Mouse (Mus musculus) spleen, adult 2 months (tissue): ENCODE measurements around the gene Vps18. TPM values are rescaled to one million over a fixed set of nuclear protein-coding genes. Genes with fewer than 3 reads are reported as not detected.
A peak's percentile ranks its signal among the peaks of the same experiment; 100 is the strongest.

Source experiments
- DNase-seq, 2 experiments: peaks; one replicate each; pipeline versions ENCODE4 v3.0.0 to v3.0.0-alpha.2; 2012 to 2021; ENCODE audit warnings: low spot score in 2 of 2, low read depth in 1 of 2
- H3K27ac ChIP-seq: fragments of 200-500 bp; 2 replicates; pipeline ENCODE4 v1.5.1; 2012; ENCODE audit warnings: low read length, inconsistent platforms; ENCODE audit not compliant: insufficient read depth
- H3K27me3 ChIP-seq: fragments of 200-500 bp; 2 replicates; pipeline ENCODE4 v1.6.1; 2012; ENCODE audit warnings: mild to moderate bottlenecking, moderate library complexity, low read length, inconsistent platforms; ENCODE audit not compliant: control insufficient read depth, insufficient read depth
- H3K36me3 ChIP-seq: fragments of 200-500 bp; 2 replicates; pipeline ENCODE4 v1.6.1; 2012; ENCODE audit warnings: mild to moderate bottlenecking, low read length, inconsistent platforms; ENCODE audit not compliant: control insufficient read depth, insufficient read depth
- H3K4me1 ChIP-seq: fragments of 200-500 bp; 2 replicates; pipeline ENCODE4 v1.6.1; 2011; ENCODE audit warnings: inconsistent platforms; ENCODE audit not compliant: control insufficient read depth, insufficient read depth, insufficient read length
- H3K4me3 ChIP-seq: fragments of 200-500 bp; 2 replicates; pipeline ENCODE4 v1.5.1; 2011; ENCODE audit warnings: mild to moderate bottlenecking, inconsistent platforms; ENCODE audit not compliant: insufficient read depth, insufficient read length; ENCODE audit errors: extremely low read depth
- CTCF ChIP-seq: fragments of 200-500 bp; IDR thresholded peaks from 2 replicates; pipeline ENCODE4 v1.5.1; 2011; ENCODE audit warnings: mild to moderate bottlenecking, inconsistent platforms; ENCODE audit not compliant: insufficient read depth, insufficient read length, insufficient replicate concordance; ENCODE audit errors: extremely low read depth
- POLR2A ChIP-seq: fragments of 200-500 bp; IDR thresholded peaks from 2 replicates; pipeline ENCODE4 v1.6.1; 2011; ENCODE audit warnings: low read depth, low read length, inconsistent platforms
- WGBS: fragments of 180-500 bp; shearing (Covaris S2); methylation state at CpG from one replicate; pipeline ENCODE4 v1.1.7; 2018; 5-methylcytosine and 5-hydroxymethylcytosine counted together
- polyA plus RNA-seq: library from polyadenylated mRNA; depleted of rRNA; stranded (reverse); fragments of >200 nt; gene quantifications from 2 replicates; pipeline ENCODE4 v1.2.3, GENCODE M21; 2012

The Vps18 gene
- polyA plus RNA-seq, 1 experiment, result 19.3 TPM

DNA sequence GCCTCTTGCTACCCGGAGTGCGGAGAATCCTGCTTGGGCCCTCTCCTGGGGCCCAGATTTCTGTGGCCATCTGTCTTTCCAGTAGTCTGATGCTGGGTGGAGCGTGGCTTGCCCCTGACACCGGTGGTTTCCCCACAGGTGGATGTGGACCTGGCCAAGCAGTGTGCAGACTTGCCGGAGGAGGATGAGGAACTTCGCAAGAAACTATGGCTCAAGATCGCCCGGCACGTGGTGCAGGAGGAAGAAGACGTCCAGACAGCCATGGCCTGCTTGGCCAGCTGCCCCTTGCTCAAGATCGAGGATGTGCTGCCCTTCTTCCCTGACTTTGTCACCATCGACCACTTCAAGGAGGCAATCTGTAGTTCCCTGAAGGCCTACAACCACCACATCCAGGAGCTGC lies 8.2 kb downstream of the Vps18 start:
- Histone ChIP-seq H3K4me1 (peaks cover 13% of the 10 kb centered on the region; the same call in 1 of the 2 replicates), H3K27me3 (no peaks in the 10 kb centered on the region), H3K4me3 (no peak overlapping the region), H3K27ac (no peak overlapping the region), H3K36me3 (peaks cover 41% of the 10 kb centered on the region)
- no peak for DNase-seq
- WGBS, result 88% methylated on average over 12 of the region's 12 CpGs
- TF ChIP-seq CTCF, result no peak
- no peak for TF ChIP-seq POLR2A

DNA sequence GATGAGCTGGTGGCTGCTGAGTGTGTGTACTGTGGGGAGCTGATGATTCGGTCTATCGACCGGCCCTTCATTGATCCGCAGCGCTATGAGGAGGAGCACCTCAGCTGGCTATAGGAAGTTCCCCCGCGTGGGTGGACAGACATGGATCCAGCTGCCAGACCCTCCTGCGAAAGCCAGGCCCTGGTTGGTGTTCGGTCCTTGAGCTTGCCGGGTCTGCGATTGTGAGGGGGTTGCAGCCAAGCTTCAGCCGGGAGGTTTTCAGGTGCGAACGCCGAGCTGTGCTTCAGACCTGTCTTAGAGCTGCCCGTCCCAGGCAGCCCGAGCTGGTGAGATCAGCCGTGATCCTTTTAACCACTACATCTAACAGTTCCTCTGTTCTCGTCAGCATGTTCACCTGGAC lies 9.0 kb downstream of the Vps18 start:
- Histone ChIP-seq H3K27ac (no peak overlapping the region), H3K27me3 (no peaks in the 10 kb centered on the region), H3K36me3 (peaks cover 39% of the 10 kb centered on the region), H3K4me3 (no peak overlapping the region), H3K4me1 (peaks cover 13% of the 10 kb centered on the region; the same call in 1 of the 2 replicates)
- no peak for TF ChIP-seq POLR2A
- TF ChIP-seq CTCF, result no peak
- 94% methylated on average over 19 of the region's 19 CpGs for WGBS
- DNase-seq, result no peak

DNA sequence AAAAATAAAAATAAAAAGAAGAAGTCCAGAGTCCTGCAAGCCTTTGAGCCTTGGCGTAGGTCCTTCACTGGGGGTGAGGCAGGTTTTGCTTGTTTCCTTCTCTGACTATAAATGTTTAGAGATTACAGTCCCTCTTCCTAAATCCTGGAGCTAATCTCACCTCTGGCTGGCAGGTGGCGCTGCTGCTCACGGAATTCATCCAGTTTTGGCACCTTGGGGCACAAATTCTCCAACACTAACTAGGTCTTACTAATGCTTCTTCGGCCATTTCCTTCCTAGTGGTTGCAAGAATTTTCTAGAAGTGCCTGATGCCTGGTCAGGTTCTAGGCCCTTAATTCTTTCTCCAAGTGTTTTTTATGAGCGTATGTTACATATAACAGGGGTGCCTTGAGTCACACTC lies 9.8 kb downstream of the Vps18 start:
- H3K4me1 ChIP-seq, result peaks cover 13% of the 10 kb centered on the region; the same call in 1 of the 2 replicates
- H3K27ac ChIP-seq, result no peak overlapping the region
- TF ChIP-seq CTCF (peak; percentile 65; the same call in 1 of the 2 replicates), POLR2A (no peak)
- peak; percentile 31 to 48 for DNase-seq
- H3K27me3 ChIP-seq, result no peaks in the 10 kb centered on the region
- H3K36me3 ChIP-seq, result peaks cover 32% of the 10 kb centered on the region
- 45% methylated on average over 5 of the region's 5 CpGs for WGBS
- no peak overlapping the region for H3K4me3 ChIP-seq

- H3K27me3 ChIP-seq, result no peaks in the 10 kb centered on the region
- no peak for DNase-seq
- peaks cover 27% of the 10 kb centered on the region for H3K36me3 ChIP-seq
- no peak for TF ChIP-seq CTCF
- TF ChIP-seq POLR2A, result no peak
- H3K27ac ChIP-seq, result no peak overlapping the region
- 87% methylated on average over 2 of the region's 2 CpGs for WGBS
- H3K4me1 ChIP-seq, result peaks cover 13% of the 10 kb centered on the region; the same call in 1 of the 2 replicates
- H3K4me3 ChIP-seq, result no peak overlapping the region
Measured at GRCm38 (mm10) chr2:119298839-119299238, 10.3 kb downstream of the Vps18 start.

- peak overlapping the region; percentile 51 for H3K27ac ChIP-seq
- peaks cover 13% of the 10 kb centered on the region; the same call in 1 of the 2 replicates for H3K4me1 ChIP-seq
- H3K4me3 ChIP-seq, result peak overlapping the region; percentile 31; the same call in 1 of the 2 replicates
- H3K36me3 ChIP-seq, result peaks cover 16% of the 10 kb centered on the region
- DNase-seq, result peak; percentile 85 to 92
- peak; percentile 82 for TF ChIP-seq CTCF
- no peak for TF ChIP-seq POLR2A
- 3% methylated on average over 15 of the region's 15 CpGs for WGBS
- no peaks in the 10 kb centered on the region for H3K27me3 ChIP-seq
Measured at GRCm38 (mm10) chr2:119299981-119300818, 11.7 kb downstream of the Vps18 start.

- no peak overlapping the region for H3K4me3 ChIP-seq
- WGBS, result 16% methylated on average over 7 of the region's 7 CpGs
- TF ChIP-seq POLR2A, result no peak
- no peak for TF ChIP-seq CTCF
- H3K27ac ChIP-seq, result peak overlapping the region; percentile 51
- H3K4me1 ChIP-seq, result peaks cover 13% of the 10 kb centered on the region; the same call in 1 of the 2 replicates
- no peaks in the 10 kb centered on the region for H3K27me3 ChIP-seq
- peaks cover 14% of the 10 kb centered on the region for H3K36me3 ChIP-seq
- DNase-seq, result no peak
Measured at GRCm38 (mm10) chr2:119300819-119301493, 12.4 kb downstream of the Vps18 start.
